Mouse (Mus musculus) forebrain, embryonic 16.5 days (tissue): ENCODE results near the gene Gdap1l1. TPM values are rescaled to one million over a fixed set of nuclear protein-coding genes. Genes with fewer than 3 reads are reported as not detected.
A peak's percentile ranks its signal among the peaks of the same experiment; 100 is the strongest.

Experiments
- ATAC-seq: fragments of 200-750 bp; cut with Nextera tagmentation; 2 replicates; pipeline ENCODE4 v1.8.0; 2017; ENCODE audit warnings: mild to moderate bottlenecking, moderate library complexity
- H3K27ac ChIP-seq: fragments of 300-500 bp; sonication (generic); 2 replicates; pipeline ENCODE4 v1.5.1; 2014; ENCODE audit warnings: low read length, control low read depth
- H3K27me3 ChIP-seq: fragments of 300-500 bp; sonication (generic); replicated peaks from 2 replicates; pipeline ENCODE4 v1.6.1; 2014; ENCODE audit warnings: low read length; ENCODE audit not compliant: control insufficient read depth, insufficient read depth
- H3K36me3 ChIP-seq: fragments of 300-500 bp; sonication (generic); 2 replicates; pipeline ENCODE4 v1.6.1; 2014; ENCODE audit not compliant: control insufficient read depth, insufficient read depth
- H3K4me1 ChIP-seq: fragments of 300-500 bp; sonication (generic); replicated peaks from 2 replicates; pipeline ENCODE4 v1.6.1; 2014; ENCODE audit warnings: low read length; ENCODE audit not compliant: control insufficient read depth, insufficient read depth
- H3K4me2 ChIP-seq: fragments of 300-500 bp; sonication (generic); 2 replicates; pipeline ENCODE4 v1.6.1; 2014; ENCODE audit warnings: mild to moderate bottlenecking, low read length, control low read depth
- H3K4me3 ChIP-seq: fragments of 300-500 bp; sonication (generic); replicated peaks from 2 replicates; pipeline ENCODE4 v1.5.1; 2014; ENCODE audit warnings: mild to moderate bottlenecking, low read length, control low read depth
- H3K9ac ChIP-seq: fragments of 300-500 bp; sonication (generic); replicated peaks from 2 replicates; pipeline ENCODE4 v1.6.1; 2014; ENCODE audit warnings: low read depth, low read length, control low read depth
- H3K9me3 ChIP-seq: fragments of 300-500 bp; sonication (generic); 2 replicates; pipeline ENCODE4 v1.6.1; 2016; ENCODE audit warnings: low read length; ENCODE audit not compliant: control insufficient read depth
- WGBS: fragments of 180-500 bp; shearing (Covaris S2); extraction: QIAGEN DNeasy Blood & Tissue Kit; methylation state at CpG from one replicate; pipeline ENCODE4 v1.1.7; 2014; 5-methylcytosine and 5-hydroxymethylcytosine counted together
- polyA plus RNA-seq: library from polyadenylated mRNA; unstranded; fragments of >200 nt; fragmentation: Nextera tagmentation; extraction: Ambion mirVana; gene quantifications from 2 replicates; pipeline ENCODE4 v1.2.1, GENCODE M21; 2015

Gdap1l1 gene
- polyA plus RNA-seq, 1 experiment from 2014 or later: 124 TPM

DNA sequence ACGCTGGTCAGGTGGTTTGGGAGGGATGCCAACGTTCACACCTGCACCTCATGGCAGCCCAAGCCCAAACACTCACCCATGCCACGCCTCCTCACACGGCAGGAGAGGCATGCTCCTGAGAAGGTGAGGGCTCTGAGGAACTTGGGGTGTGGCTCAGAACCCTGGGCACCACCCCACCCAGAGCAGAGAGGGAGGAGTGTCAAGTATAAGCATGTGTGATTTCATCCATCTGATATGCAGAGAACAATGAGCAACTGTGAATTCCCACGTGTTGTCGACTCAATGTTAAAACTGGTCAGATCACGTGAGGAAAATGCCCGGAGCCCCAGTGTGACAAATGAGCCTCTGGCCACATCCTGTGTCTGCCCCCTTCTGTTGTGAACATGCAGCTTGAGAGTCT is 28.5 kb downstream of the Gdap1l1 start:
- H3K4me3 ChIP-seq: no peak overlapping the region
- no peak for ATAC-seq
- H3K4me2 ChIP-seq: no peak overlapping the region
- peaks cover 8% of the 10 kb centered on the region for H3K4me1 ChIP-seq
- peaks cover 15% of the 10 kb centered on the region for H3K36me3 ChIP-seq
- no peaks in the 10 kb centered on the region for H3K27me3 ChIP-seq
- 78% methylated on average over 8 of the region's 8 CpGs for WGBS
- H3K9me3 ChIP-seq: no peaks in the 10 kb centered on the region
- no peak overlapping the region for H3K9ac ChIP-seq
- H3K27ac ChIP-seq: no peak overlapping the region

GRCm38 (mm10) chr2:163467585-163467984 is 29.3 kb downstream of the Gdap1l1 start:
- Histone ChIP-seq H3K9ac (no peak overlapping the region), H3K9me3 (no peaks in the 10 kb centered on the region), H3K4me2 (no peak overlapping the region), H3K27me3 (no peaks in the 10 kb centered on the region), H3K36me3 (peaks cover 15% of the 10 kb centered on the region), H3K4me3 (no peak overlapping the region), H3K4me1 (peaks cover 9% of the 10 kb centered on the region), H3K27ac (no peak overlapping the region)
- ATAC-seq: no peak
- WGBS: 94% methylated on average over 6 of the region's 6 CpGs

- H3K9me3 ChIP-seq: no peaks in the 10 kb centered on the region
- ATAC-seq: no peak
- H3K27ac ChIP-seq: no peak overlapping the region
- H3K9ac ChIP-seq: no peak overlapping the region
- H3K27me3 ChIP-seq: no peaks in the 10 kb centered on the region
- H3K4me3 ChIP-seq: no peak overlapping the region
- H3K36me3 ChIP-seq: peaks cover 15% of the 10 kb centered on the region
- peaks cover 9% of the 10 kb centered on the region for H3K4me1 ChIP-seq
- 97% methylated on average over 6 of the region's 6 CpGs for WGBS
- H3K4me2 ChIP-seq: no peak overlapping the region
Observed at GRCm38 (mm10) chr2:163468866-163469265, 30.6 kb downstream of the Gdap1l1 start.

DNA sequence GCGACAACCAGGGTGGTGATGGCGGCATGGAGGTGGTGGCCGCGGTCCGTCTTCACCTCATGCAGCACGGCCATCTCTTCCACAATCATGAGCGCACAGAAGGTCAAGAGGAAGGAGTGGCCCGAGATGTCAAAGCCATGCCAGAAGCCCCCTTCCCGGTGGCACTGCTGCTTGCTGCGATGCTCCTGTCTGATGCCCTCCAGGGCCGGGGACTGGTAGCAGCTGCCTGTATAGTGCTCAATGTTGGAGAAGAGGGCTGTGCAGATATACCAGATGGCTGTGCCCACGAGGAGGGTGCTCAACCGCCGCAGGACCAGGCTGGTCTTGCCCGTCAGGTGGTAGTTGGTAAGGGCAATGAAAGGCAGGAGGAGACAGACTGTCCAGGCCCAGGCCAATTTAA is 31.4 kb downstream of the Gdap1l1 start:
- 94% methylated on average over 15 of the region's 15 CpGs for WGBS
- Histone ChIP-seq H3K4me3 (no peak overlapping the region), H3K27ac (no peak overlapping the region), H3K4me2 (no peak overlapping the region), H3K36me3 (peaks cover 15% of the 10 kb centered on the region), H3K9ac (no peak overlapping the region), H3K4me1 (peaks cover 9% of the 10 kb centered on the region), H3K27me3 (no peaks in the 10 kb centered on the region), H3K9me3 (no peaks in the 10 kb centered on the region)
- ATAC-seq: no peak

DNA sequence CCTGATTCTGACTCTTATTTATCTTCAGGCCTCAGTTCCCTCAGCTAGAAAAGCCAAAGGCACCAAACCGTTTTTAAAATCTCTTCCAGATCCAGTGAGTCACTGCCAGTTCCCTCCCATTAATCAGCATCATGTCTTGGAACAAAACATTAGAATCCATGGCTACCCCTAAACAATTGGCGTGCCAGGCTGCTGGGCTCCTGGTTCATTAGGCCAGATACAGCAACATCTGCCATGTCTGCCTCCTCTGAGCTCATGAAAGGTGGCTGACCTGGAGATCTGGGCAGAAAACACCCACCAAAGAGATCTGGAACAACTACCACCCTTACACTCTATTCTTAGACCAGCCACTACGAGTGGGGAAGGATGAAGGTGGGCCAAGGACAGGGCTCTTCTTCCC is 32.9 kb downstream of the Gdap1l1 start:
- H3K27ac ChIP-seq: no peak overlapping the region
- H3K4me2 ChIP-seq: peak overlapping the region; percentile 78
- 42% methylated on average over 3 of the region's 3 CpGs for WGBS
- H3K9ac ChIP-seq: no peak overlapping the region
- no peak overlapping the region; the same call in 1 of the 2 replicates for H3K4me3 ChIP-seq
- H3K4me1 ChIP-seq: peaks cover 9% of the 10 kb centered on the region
- no peaks in the 10 kb centered on the region for H3K27me3 ChIP-seq
- no peak for ATAC-seq
- H3K36me3 ChIP-seq: peaks cover 15% of the 10 kb centered on the region
- H3K9me3 ChIP-seq: no peaks in the 10 kb centered on the region

DNA sequence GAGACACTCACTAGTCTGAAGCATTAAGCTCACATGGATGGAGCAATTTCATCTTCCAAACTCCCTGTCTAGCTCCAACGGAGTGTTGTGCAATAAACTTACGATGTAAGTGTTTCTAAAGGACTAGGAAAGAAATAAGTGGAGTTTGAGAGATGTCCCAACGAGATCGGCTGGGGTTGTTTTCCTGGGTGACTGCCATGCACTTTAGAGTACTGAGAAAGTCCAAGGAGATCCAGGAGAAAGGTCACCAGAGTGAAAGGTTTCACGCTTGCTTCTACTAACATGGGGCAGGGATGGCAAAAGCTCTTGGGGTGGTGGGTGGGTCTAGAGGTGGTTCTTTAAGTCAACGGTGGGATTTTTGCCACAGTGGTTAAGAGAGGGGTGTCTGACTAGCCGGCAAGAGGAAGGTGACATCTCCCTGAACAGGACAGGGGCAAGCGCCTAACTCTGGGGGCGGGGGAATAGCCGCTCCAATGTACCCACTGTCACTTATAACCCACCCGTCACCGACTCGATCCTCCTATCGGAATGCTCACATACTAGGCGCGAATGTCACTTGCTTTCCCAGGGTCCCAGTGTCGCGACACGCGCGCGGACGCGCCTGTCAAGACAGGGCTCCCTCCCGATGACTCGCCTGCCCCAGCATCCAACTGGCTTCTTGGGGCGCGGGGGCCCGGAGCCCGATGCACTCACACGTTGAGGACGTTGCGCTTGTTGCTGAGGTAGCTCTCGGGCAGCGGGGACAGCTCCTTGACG is 33.6 kb downstream of the Gdap1l1 start:
- 4% methylated on average over 36 of the region's 36 CpGs for WGBS
- ATAC-seq: peak; percentile 75
- Histone ChIP-seq H3K9ac (peak overlapping the region; percentile 82), H3K27me3 (no peaks in the 10 kb centered on the region), H3K36me3 (peaks cover 13% of the 10 kb centered on the region), H3K27ac (peak overlapping the region; percentile 49), H3K4me2 (peak overlapping the region; percentile 78), H3K4me1 (peaks cover 9% of the 10 kb centered on the region), H3K4me3 (peak overlapping the region; percentile 76), H3K9me3 (no peaks in the 10 kb centered on the region)

DNA sequence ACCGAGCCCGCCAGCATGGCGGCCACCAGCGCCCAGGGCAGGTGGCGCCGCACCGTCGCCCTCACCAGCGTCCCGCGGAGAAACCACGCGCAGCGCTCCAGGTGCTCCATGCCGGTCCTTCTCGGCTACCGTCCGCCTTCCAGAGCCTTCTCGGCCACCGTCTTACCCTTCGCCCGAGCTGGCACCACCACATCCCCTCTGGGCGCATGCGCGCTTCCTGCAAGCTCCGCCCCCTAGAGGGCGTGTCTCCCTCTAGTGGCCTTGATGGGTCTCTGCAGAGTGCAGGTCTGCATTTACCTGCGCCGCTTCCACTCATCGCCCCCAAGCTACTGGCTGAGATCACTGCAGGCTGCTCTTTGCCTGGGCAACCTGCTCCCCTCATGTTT is 34.2 kb downstream of the Gdap1l1 start, which contains the start of gene Fitm2:
Gene Fitm2, minus strand, starts transcription at position 164 of the 386 bp plus-strand sequence.
- peak; percentile 92 for ATAC-seq
- WGBS: under 1% methylated on average over 26 of the region's 30 CpGs
- H3K4me3 ChIP-seq: peak within 1 kb of the TSS; percentile 76

DNA sequence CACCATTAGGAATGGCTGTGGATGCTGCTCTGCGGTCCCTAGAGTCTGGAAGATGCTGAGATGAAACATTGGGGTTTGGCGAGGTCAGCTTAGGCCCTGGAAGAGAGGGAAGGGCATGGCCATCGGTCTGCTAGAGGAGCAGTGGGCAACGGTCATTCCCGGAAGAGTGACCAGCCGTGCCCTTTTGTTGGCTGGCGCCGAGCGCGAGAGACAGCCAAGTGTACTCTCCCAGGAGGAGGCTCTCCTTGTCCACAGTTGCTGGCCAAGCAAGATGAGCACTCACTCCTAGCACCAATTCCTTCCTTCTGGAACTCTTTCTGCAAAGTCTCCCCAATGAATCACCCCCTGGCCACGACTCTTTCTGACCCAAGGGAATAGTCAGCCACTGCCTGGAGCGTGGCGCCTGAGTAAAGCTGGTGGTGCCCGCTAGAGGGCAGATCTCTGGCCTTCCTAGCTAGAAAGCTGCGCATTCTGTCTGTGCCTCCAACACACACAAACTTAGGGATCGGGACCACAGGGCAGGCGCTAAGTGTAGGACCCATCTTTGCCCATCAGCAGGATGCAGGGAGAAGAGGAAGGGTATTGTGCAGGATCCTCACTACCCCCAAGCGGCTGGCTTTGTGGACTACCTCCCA is 42.0 kb downstream of the Gdap1l1 start:
- no peak overlapping the region for H3K4me3 ChIP-seq
- no peaks in the 10 kb centered on the region for H3K36me3 ChIP-seq
- no peaks in the 10 kb centered on the region for H3K9me3 ChIP-seq
- no peak overlapping the region for H3K27ac ChIP-seq
- H3K4me2 ChIP-seq: no peak overlapping the region
- no peaks in the 10 kb centered on the region for H3K4me1 ChIP-seq
- no peak for ATAC-seq
- 48% methylated on average over 18 of the region's 18 CpGs for WGBS
- H3K9ac ChIP-seq: no peak overlapping the region
- H3K27me3 ChIP-seq: peaks cover 11% of the 10 kb centered on the region

More for the DNA sequence above, 34.2 kb downstream of the Gdap1l1 start, which contains the start of gene Fitm2:
- Histone ChIP-seq H3K4me1 (peaks cover 9% of the 10 kb centered on the region), H3K27ac (peak within 1 kb of the TSS; percentile 49), H3K9ac (peak within 1 kb of the TSS; percentile 82), H3K9me3 (no peaks in the 10 kb centered on the region), H3K4me2 (peak within 1 kb of the TSS; percentile 78), H3K36me3 (peaks cover 11% of the 10 kb centered on the region), H3K27me3 (no peaks in the 10 kb centered on the region)

- H3K36me3 ChIP-seq: no peaks in the 10 kb centered on the region
- H3K4me1 ChIP-seq: no peaks in the 10 kb centered on the region
- H3K9ac ChIP-seq: no peak overlapping the region
- H3K4me2 ChIP-seq: peak overlapping the region; percentile 1; the same call in 1 of the 2 replicates
- no peak overlapping the region for H3K27ac ChIP-seq
- no peak overlapping the region for H3K4me3 ChIP-seq
- H3K9me3 ChIP-seq: no peaks in the 10 kb centered on the region
- no peak for ATAC-seq
- WGBS: 4% methylated on average over 21 of the region's 21 CpGs
- peaks cover 11% of the 10 kb centered on the region for H3K27me3 ChIP-seq
Observed at GRCm38 (mm10) chr2:163481539-163482029, 43.3 kb downstream of the Gdap1l1 start.
